Mouse (Mus musculus) G1E (cell line): ENCODE measurements at regions not wholly inside any gene's neighbourhood (a gene's known extent, or its start where the extent isn't known, plus 50 kb on each side); places are given as distances from the start of the nearest gene placed in this dataset.

Source experiments
- CTCF ChIP-seq: IDR thresholded peaks from 2 replicates; pipeline ENCODE4 v1.5.1; 2012; ENCODE audit warnings: low read depth, low read length, inconsistent platforms, mixed read lengths
- GATA1 ChIP-seq: IDR thresholded peaks from 2 replicates; pipeline ENCODE4 v1.6.1; 2012; ENCODE audit warnings: borderline replicate concordance, low read length, inconsistent platforms, mixed read lengths
- POLR2AphosphoS5 ChIP-seq: IDR thresholded peaks from 2 replicates; pipeline ENCODE4 v1.6.1; 2012; ENCODE audit warnings: low read depth, low read length, inconsistent platforms; ENCODE audit not compliant: insufficient replicate concordance
- TAL1 ChIP-seq: conservative IDR thresholded peaks from 2 replicates; pipeline ENCODE4 v1.6.1; 2012; ENCODE audit warnings: low read depth, low read length, inconsistent platforms, mixed read lengths

GRCm38 (mm10) chr5:133479205-133479604, 620.3 kb upstream of the Castor2 start:
- TF ChIP-seq CTCF (no peak), POLR2AphosphoS5 (no peak), TAL1 (no peak), GATA1 (no peak)
